Mouse (Mus musculus): Measurements from ENCODE around the gene Kcnk7. TPM values are rescaled to one million over a fixed set of nuclear protein-coding genes. Genes with fewer than 3 reads are reported as not detected.
A peak's percentile ranks its signal among the peaks of the same experiment; 100 is the strongest.

The Kcnk7 gene
- polyA plus RNA-seq, 1 experiment from 2014 or later, result 0.15 TPM

- Histone ChIP-seq H3K9ac (replicated peaks; ENCODE audit: low read length) (peak overlapping the region; percentile 85), H3K4me3 (ENCODE audit: low read length) (peak overlapping the region; percentile 89), H3K27ac (ENCODE audit: low read length) (peak overlapping the region; percentile 98), H3K4me2 (replicated peaks; ENCODE audit: low read depth, low read length) (peak overlapping the region; percentile 98), H3K9me3 (ENCODE audit: low read length) (no peaks in the 10 kb centered on the region), H3K36me3 (ENCODE audit: insufficient read depth, low read length) (peaks cover 35% of the 10 kb centered on the region), H3K4me1 (ENCODE audit: insufficient read depth, low read length) (peaks cover 49% of the 10 kb centered on the region), H3K27me3 (ENCODE audit: insufficient read depth, low read length) (no peaks in the 10 kb centered on the region)
- WGBS, result 4% methylated on average over 40 of the region's 42 CpGs
- ATAC-seq (ENCODE audit: low FRiP score, low TSS enrichment), result peak; percentile 67
Measured at GRCm38 (mm10) chr19:5689565-5690342, 14.4 kb upstream of the Kcnk7 start.

GRCm38 (mm10) chr19:5690343-5690735 lies 13.8 kb upstream of the Kcnk7 start:
- Histone ChIP-seq H3K4me1 (ENCODE audit: insufficient read depth, low read length) (peaks cover 49% of the 10 kb centered on the region), H3K27ac (ENCODE audit: low read length) (peak overlapping the region; percentile 98), H3K9ac (replicated peaks; ENCODE audit: low read length) (peak overlapping the region; percentile 85), H3K9me3 (ENCODE audit: low read length) (no peaks in the 10 kb centered on the region), H3K36me3 (ENCODE audit: insufficient read depth, low read length) (peaks cover 33% of the 10 kb centered on the region), H3K4me3 (ENCODE audit: low read length) (peak overlapping the region; percentile 89), H3K4me2 (replicated peaks; ENCODE audit: low read depth, low read length) (peak overlapping the region; percentile 98), H3K27me3 (ENCODE audit: insufficient read depth, low read length) (no peaks in the 10 kb centered on the region)
- WGBS, result 44% methylated on average over 15 of the region's 15 CpGs
- ATAC-seq (ENCODE audit: low FRiP score, low TSS enrichment), result no peak

GRCm38 (mm10) chr19:5691601-5692000 lies 12.6 kb upstream of the Kcnk7 start:
- Histone ChIP-seq H3K9me3 (ENCODE audit: low read length) (no peaks in the 10 kb centered on the region), H3K9ac (replicated peaks; ENCODE audit: low read length) (peak overlapping the region; percentile 85), H3K27me3 (ENCODE audit: insufficient read depth, low read length) (no peaks in the 10 kb centered on the region), H3K36me3 (ENCODE audit: insufficient read depth, low read length) (peaks cover 34% of the 10 kb centered on the region), H3K4me2 (replicated peaks; ENCODE audit: low read depth, low read length) (peak overlapping the region; percentile 98), H3K4me1 (ENCODE audit: insufficient read depth, low read length) (peaks cover 53% of the 10 kb centered on the region), H3K4me3 (ENCODE audit: low read length) (peak overlapping the region; percentile 89), H3K27ac (ENCODE audit: low read length) (peak overlapping the region; percentile 81)
- WGBS, result 68% methylated on average over 5 of the region's 5 CpGs
- ATAC-seq (ENCODE audit: low FRiP score, low TSS enrichment), result no peak

- ATAC-seq (ENCODE audit: low FRiP score, low TSS enrichment), result no peak
- Histone ChIP-seq H3K4me2 (replicated peaks; ENCODE audit: low read depth, low read length) (peak overlapping the region; percentile 98), H3K9me3 (ENCODE audit: low read length) (no peaks in the 10 kb centered on the region), H3K27ac (ENCODE audit: low read length) (peak overlapping the region; percentile 81), H3K4me1 (ENCODE audit: insufficient read depth, low read length) (peaks cover 51% of the 10 kb centered on the region), H3K36me3 (ENCODE audit: insufficient read depth, low read length) (peaks cover 39% of the 10 kb centered on the region), H3K9ac (replicated peaks; ENCODE audit: low read length) (peak overlapping the region; percentile 85), H3K4me3 (ENCODE audit: low read length) (peak overlapping the region; percentile 89), H3K27me3 (ENCODE audit: insufficient read depth, low read length) (no peaks in the 10 kb centered on the region)
- WGBS, result 44% methylated on average over 10 of the region's 10 CpGs
Measured at GRCm38 (mm10) chr19:5692086-5692912, 11.9 kb upstream of the Kcnk7 start.

GRCm38 (mm10) chr19:5692913-5693396 lies 11.2 kb upstream of the Kcnk7 start:
- Histone ChIP-seq H3K9ac (replicated peaks; ENCODE audit: low read length) (peak overlapping the region; percentile 85), H3K4me2 (replicated peaks; ENCODE audit: low read depth, low read length) (peak overlapping the region; percentile 98), H3K36me3 (ENCODE audit: insufficient read depth, low read length) (peaks cover 46% of the 10 kb centered on the region), H3K27me3 (ENCODE audit: insufficient read depth, low read length) (no peaks in the 10 kb centered on the region), H3K4me3 (ENCODE audit: low read length) (peak overlapping the region; percentile 89), H3K4me1 (ENCODE audit: insufficient read depth, low read length) (peaks cover 45% of the 10 kb centered on the region), H3K9me3 (ENCODE audit: low read length) (no peaks in the 10 kb centered on the region), H3K27ac (ENCODE audit: low read length) (peak overlapping the region; percentile 81)
- 61% methylated on average over 10 of the region's 10 CpGs for WGBS
- no peak for ATAC-seq (ENCODE audit: low FRiP score, low TSS enrichment)

GRCm38 (mm10) chr19:5693801-5694200 lies 10.4 kb upstream of the Kcnk7 start:
- ATAC-seq (ENCODE audit: low FRiP score, low TSS enrichment), result no peak
- peak overlapping the region; percentile 98 for H3K4me2 ChIP-seq (replicated peaks; ENCODE audit: low read depth, low read length)
- H3K4me1 ChIP-seq (ENCODE audit: insufficient read depth, low read length), result peaks cover 43% of the 10 kb centered on the region
- WGBS, result 85% methylated on average over 6 of the region's 6 CpGs
- no peak overlapping the region for H3K9ac ChIP-seq (replicated peaks; ENCODE audit: low read length)
- peaks cover 54% of the 10 kb centered on the region for H3K36me3 ChIP-seq (ENCODE audit: insufficient read depth, low read length)
- no peak overlapping the region for H3K27ac ChIP-seq (ENCODE audit: low read length)
- no peaks in the 10 kb centered on the region for H3K27me3 ChIP-seq (ENCODE audit: insufficient read depth, low read length)
- no peaks in the 10 kb centered on the region for H3K9me3 ChIP-seq (ENCODE audit: low read length)
- H3K4me3 ChIP-seq (ENCODE audit: low read length), result no peak overlapping the region

GRCm38 (mm10) chr19:5695849-5696462 lies 8.2 kb upstream of the Kcnk7 start:
- peaks cover 75% of the 10 kb centered on the region for H3K36me3 ChIP-seq (ENCODE audit: insufficient read depth, low read length)
- no peak overlapping the region for H3K9ac ChIP-seq (replicated peaks; ENCODE audit: low read length)
- H3K4me1 ChIP-seq (ENCODE audit: insufficient read depth, low read length), result peaks cover 35% of the 10 kb centered on the region
- no peaks in the 10 kb centered on the region for H3K9me3 ChIP-seq (ENCODE audit: low read length)
- no peak overlapping the region for H3K4me3 ChIP-seq (ENCODE audit: low read length)
- H3K27ac ChIP-seq (ENCODE audit: low read length), result no peak overlapping the region
- H3K4me2 ChIP-seq (replicated peaks; ENCODE audit: low read depth, low read length), result peak overlapping the region; percentile 40
- ATAC-seq (ENCODE audit: low FRiP score, low TSS enrichment), result peak; percentile 58; the same call in 1 of the 2 replicates
- 30% methylated on average over 41 of the region's 41 CpGs for WGBS
- no peaks in the 10 kb centered on the region for H3K27me3 ChIP-seq (ENCODE audit: insufficient read depth, low read length)

GRCm38 (mm10) chr19:5704801-5705571 lies 819 bp downstream of the Kcnk7 start:
- Histone ChIP-seq H3K4me1 (ENCODE audit: insufficient read depth, low read length) (peaks cover 12% of the 10 kb centered on the region; the same call in 1 of the 2 replicates), H3K9ac (replicated peaks; ENCODE audit: low read length) (no peak overlapping the region), H3K9me3 (ENCODE audit: low read length) (no peaks in the 10 kb centered on the region), H3K36me3 (ENCODE audit: insufficient read depth, low read length) (peaks cover 58% of the 10 kb centered on the region), H3K27ac (ENCODE audit: low read length) (peak overlapping the region; percentile 71), H3K27me3 (ENCODE audit: insufficient read depth, low read length) (no peaks in the 10 kb centered on the region), H3K4me3 (ENCODE audit: low read length) (no peak overlapping the region), H3K4me2 (replicated peaks; ENCODE audit: low read depth, low read length) (no peak overlapping the region)
- WGBS, result 43% methylated on average over 10 of the region's 10 CpGs
- ATAC-seq (ENCODE audit: low FRiP score, low TSS enrichment), result peak; percentile 69

GRCm38 (mm10) chr19:5710068-5710467 lies 5.9 kb downstream of the Kcnk7 start:
- WGBS, result 93% methylated on average over 6 of the region's 6 CpGs
- Histone ChIP-seq H3K9me3 (ENCODE audit: low read length) (no peaks in the 10 kb centered on the region), H3K36me3 (ENCODE audit: insufficient read depth, low read length) (peaks cover 31% of the 10 kb centered on the region), H3K4me1 (ENCODE audit: insufficient read depth, low read length) (peaks cover 19% of the 10 kb centered on the region), H3K27ac (ENCODE audit: low read length) (no peak overlapping the region), H3K4me3 (ENCODE audit: low read length) (no peak overlapping the region), H3K9ac (replicated peaks; ENCODE audit: low read length) (no peak overlapping the region), H3K4me2 (replicated peaks; ENCODE audit: low read depth, low read length) (no peak overlapping the region), H3K27me3 (ENCODE audit: insufficient read depth, low read length) (no peaks in the 10 kb centered on the region)
- no peak for ATAC-seq (ENCODE audit: low FRiP score, low TSS enrichment)
